Mouse (Mus musculus): Measurements from ENCODE around the gene Sertad2.

DNA sequence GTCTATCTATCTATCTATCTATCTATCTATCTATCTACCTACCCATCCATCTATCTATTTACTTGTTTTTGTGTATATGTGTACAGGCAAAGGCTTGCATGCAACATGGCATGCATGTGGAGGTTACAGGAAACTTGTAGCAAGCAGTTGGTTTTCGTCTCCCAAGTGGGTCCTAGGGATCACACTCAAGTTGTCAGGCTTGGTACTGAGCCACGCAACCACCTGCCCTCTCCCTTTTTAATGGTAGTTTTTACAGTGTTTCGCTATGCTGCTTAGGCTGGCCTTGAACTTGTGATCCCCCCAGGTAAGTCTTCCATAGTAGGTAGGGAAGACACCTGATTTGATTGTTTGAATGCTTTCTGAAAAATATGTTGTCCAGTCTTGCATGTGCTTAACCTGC, 5.8 kb upstream of the Sertad2 start:
- TF ChIP-seq CTCF (IDR thresholded peaks at IDR 0.05; ENCODE audit: borderline replicate concordance, extremely low read depth, insufficient read depth, insufficient read length) (no peak), POLR2A (IDR thresholded peaks at IDR 0.05; ENCODE audit: borderline replicate concordance, extremely low read depth, insufficient read depth, insufficient read length, poor library complexity, severe bottlenecking) (no peak)
